Mouse (Mus musculus) liver, embryonic 11.5 days (tissue): ENCODE measurements at regions not wholly inside any gene's neighbourhood (a gene's known extent, or its start where the extent isn't known, plus 50 kb on each side); places are given as distances from the start of the nearest gene placed in this dataset.

Experiments used
- ATAC-seq: fragments of 200-750 bp; cut with Nextera tagmentation; replicated peaks from 2 replicates; pipeline ENCODE4 v1.8.0; 2017; ENCODE audit warnings: moderate number of reproducible peaks, mild to moderate bottlenecking, moderate TSS enrichment, moderate library complexity; ENCODE audit not compliant: low FRiP score
- DNase-seq: peaks from one replicate; pipeline ENCODE4 v3.0.0-alpha.2; 2017; ENCODE audit warnings: low spot score
- H3K27ac ChIP-seq: fragments of 300-500 bp; sonication (generic); 2 replicates; pipeline ENCODE4 v1.5.1; 2014; ENCODE audit warnings: mild to moderate bottlenecking, low read depth, low read length, control low read depth
- H3K27me3 ChIP-seq: fragments of 300-500 bp; sonication (generic); replicated peaks from 2 replicates; pipeline ENCODE4 v1.6.1; 2014; ENCODE audit warnings: low read length, mixed read lengths; ENCODE audit not compliant: control insufficient read depth, insufficient read depth
- H3K36me3 ChIP-seq: fragments of 300-500 bp; sonication (generic); 2 replicates; pipeline ENCODE4 v1.6.1; 2014; ENCODE audit warnings: mild to moderate bottlenecking, low read length, moderate library complexity, mixed read lengths; ENCODE audit not compliant: control insufficient read depth, insufficient read depth
- H3K4me1 ChIP-seq: fragments of 300-500 bp; sonication (generic); replicated peaks from 2 replicates; pipeline ENCODE4 v1.6.1; 2014; ENCODE audit warnings: low read length, mixed read lengths; ENCODE audit not compliant: control insufficient read depth, insufficient read depth
- H3K4me2 ChIP-seq: fragments of 300-500 bp; sonication (generic); 2 replicates; pipeline ENCODE4 v1.6.1; 2014; ENCODE audit warnings: mild to moderate bottlenecking, control low read depth, moderate library complexity
- H3K4me3 ChIP-seq: fragments of 300-500 bp; sonication (generic); 2 replicates; pipeline ENCODE4 v1.5.1; 2014; ENCODE audit warnings: low read depth, low read length, control low read depth
- H3K9ac ChIP-seq: fragments of 300-500 bp; sonication (generic); 2 replicates; pipeline ENCODE4 v1.6.1; 2014; ENCODE audit warnings: low read depth, low read length, control low read depth
- H3K9me3 ChIP-seq: fragments of 300-500 bp; sonication (generic); 2 replicates; pipeline ENCODE4 v1.6.1; 2016; ENCODE audit warnings: low read length, inconsistent platforms, mixed read lengths; ENCODE audit not compliant: control insufficient read depth
- WGBS: fragments of 180-500 bp; shearing (Covaris S2); extraction: QIAGEN DNeasy Blood & Tissue Kit; methylation state at CpG from one replicate; pipeline ENCODE4 v1.1.7; 2014; 5-methylcytosine and 5-hydroxymethylcytosine counted together

DNA sequence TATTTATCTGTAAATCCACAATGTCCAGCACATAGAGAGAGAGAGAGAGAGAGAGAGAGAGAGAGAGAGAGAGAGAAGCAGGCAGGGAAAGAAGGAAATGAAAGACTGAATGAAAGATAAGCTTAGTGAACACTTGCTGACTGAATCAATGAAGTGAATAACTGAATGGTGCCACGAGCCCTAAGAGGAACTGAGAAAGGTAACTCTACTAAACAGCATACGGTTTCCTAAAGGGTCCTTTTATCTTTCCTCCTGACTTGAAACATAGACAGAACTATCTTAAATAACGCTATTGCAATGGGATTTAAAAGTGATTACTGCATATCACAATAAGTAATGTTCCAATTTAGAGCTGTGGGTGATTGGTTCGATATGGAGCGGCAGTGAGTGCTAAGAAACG is 121.0 kb downstream of the Rbm26 start:
- Histone ChIP-seq H3K4me1 (no peaks in the 10 kb centered on the region), H3K4me2 (no peak overlapping the region), H3K36me3 (no peaks in the 10 kb centered on the region), H3K9me3 (no peaks in the 10 kb centered on the region), H3K27ac (no peak overlapping the region), H3K9ac (no peak overlapping the region), H3K4me3 (no peak overlapping the region), H3K27me3 (no peaks in the 10 kb centered on the region)
- no peak for ATAC-seq
- 76% methylated on average over 6 of the region's 6 CpGs for WGBS
- no peak for DNase-seq

DNA sequence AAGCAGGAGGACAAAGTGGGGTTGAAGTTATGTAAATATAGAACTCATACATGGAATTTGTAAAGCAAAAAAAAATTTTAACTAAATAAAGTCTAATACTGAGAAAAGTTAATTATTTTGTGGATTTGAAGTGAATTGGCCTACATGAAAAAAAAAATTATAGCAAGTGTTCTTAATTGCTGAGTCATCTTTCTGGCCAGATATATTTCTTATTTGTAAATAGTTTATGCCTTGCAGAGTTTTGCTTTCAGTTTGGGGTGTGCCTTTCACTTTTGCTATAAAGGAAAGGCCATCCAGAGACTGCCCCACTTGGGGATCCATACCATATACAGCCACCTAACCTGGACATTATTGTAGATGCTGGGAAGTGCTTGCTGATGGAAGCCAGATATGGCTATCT is 138.3 kb downstream of the Rbm26 start:
- no peaks in the 10 kb centered on the region for H3K4me1 ChIP-seq
- no peak overlapping the region for H3K4me3 ChIP-seq
- H3K9ac ChIP-seq, result no peak overlapping the region
- H3K27me3 ChIP-seq, result no peaks in the 10 kb centered on the region
- ATAC-seq (no peak), DNase-seq (no peak)
- no peaks in the 10 kb centered on the region for H3K36me3 ChIP-seq
- no peak overlapping the region for H3K27ac ChIP-seq
- H3K9me3 ChIP-seq, result no peaks in the 10 kb centered on the region
- H3K4me2 ChIP-seq, result no peak overlapping the region

- Histone ChIP-seq H3K4me3 (no peak overlapping the region), H3K9me3 (no peaks in the 10 kb centered on the region), H3K9ac (no peak overlapping the region), H3K4me2 (0 out of 2 replicates have a peak overlapping the region, but pooled peaks have one; percentile 7), H3K27ac (no peak overlapping the region), H3K36me3 (no peaks in the 10 kb centered on the region), H3K27me3 (no peaks in the 10 kb centered on the region), H3K4me1 (no peaks in the 10 kb centered on the region)
- 47% methylated on average over 14 of the region's 14 CpGs for WGBS
- ATAC-seq (no peak), DNase-seq (no peak)
These were observed 142.3 kb downstream of the Rbm26 start for GRCm38 (mm10) chr14:105034712-105035377.

DNA sequence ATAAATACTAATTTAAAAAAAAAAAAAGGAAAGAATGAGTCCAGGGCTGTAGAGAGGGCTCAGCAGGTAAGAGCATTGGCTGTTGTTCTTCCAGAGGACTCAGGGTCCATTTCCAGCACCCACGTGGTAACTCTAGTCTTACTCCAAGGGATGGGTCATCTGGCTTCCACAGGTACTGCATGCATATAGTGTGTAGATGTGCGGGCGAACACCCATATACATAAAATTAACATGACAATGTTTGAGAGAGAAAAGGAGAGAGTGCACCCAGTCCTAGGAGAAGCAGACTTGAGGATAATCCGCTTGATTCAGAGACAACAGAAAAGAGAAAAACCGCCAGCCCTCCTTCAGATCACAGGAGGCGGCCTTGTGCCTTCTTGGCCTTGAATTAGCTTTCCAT is 157.2 kb downstream of the Rbm26 start:
- WGBS, result 74% methylated on average over 6 of the region's 6 CpGs

GRCm38 (mm10) chr14:105016089-105016846 is 160.9 kb downstream of the Rbm26 start:
- 71% methylated on average over 17 of the region's 17 CpGs for WGBS
- H3K36me3 ChIP-seq, result no peaks in the 10 kb centered on the region
- H3K9me3 ChIP-seq, result no peaks in the 10 kb centered on the region
- no peak overlapping the region for H3K4me3 ChIP-seq
- no peak overlapping the region for H3K9ac ChIP-seq
- H3K27ac ChIP-seq, result no peak overlapping the region
- ATAC-seq (no peak), DNase-seq (no peak)
- H3K27me3 ChIP-seq, result no peaks in the 10 kb centered on the region
- H3K4me2 ChIP-seq, result no peak overlapping the region
- H3K4me1 ChIP-seq, result no peaks in the 10 kb centered on the region

More for the DNA sequence above, 157.2 kb downstream of the Rbm26 start:
- DNase-seq, result no peak
- Histone ChIP-seq H3K36me3 (no peaks in the 10 kb centered on the region), H3K4me1 (no peaks in the 10 kb centered on the region), H3K27ac (no peak overlapping the region), H3K4me2 (no peak overlapping the region), H3K27me3 (no peaks in the 10 kb centered on the region), H3K4me3 (no peak overlapping the region), H3K9ac (no peak overlapping the region), H3K9me3 (no peaks in the 10 kb centered on the region)
- no peak for ATAC-seq

GRCm38 (mm10) chr14:105015278-105015677 is 161.8 kb downstream of the Rbm26 start:
- H3K36me3 ChIP-seq, result no peaks in the 10 kb centered on the region
- H3K4me1 ChIP-seq, result no peaks in the 10 kb centered on the region
- no peak overlapping the region for H3K27ac ChIP-seq
- H3K4me3 ChIP-seq, result no peak overlapping the region
- H3K4me2 ChIP-seq, result no peak overlapping the region
- 82% methylated on average over 2 of the region's 2 CpGs for WGBS
- H3K9me3 ChIP-seq, result no peaks in the 10 kb centered on the region
- no peak overlapping the region for H3K9ac ChIP-seq
- DNase-seq (no peak), ATAC-seq (no peak)
- H3K27me3 ChIP-seq, result no peaks in the 10 kb centered on the region

DNA sequence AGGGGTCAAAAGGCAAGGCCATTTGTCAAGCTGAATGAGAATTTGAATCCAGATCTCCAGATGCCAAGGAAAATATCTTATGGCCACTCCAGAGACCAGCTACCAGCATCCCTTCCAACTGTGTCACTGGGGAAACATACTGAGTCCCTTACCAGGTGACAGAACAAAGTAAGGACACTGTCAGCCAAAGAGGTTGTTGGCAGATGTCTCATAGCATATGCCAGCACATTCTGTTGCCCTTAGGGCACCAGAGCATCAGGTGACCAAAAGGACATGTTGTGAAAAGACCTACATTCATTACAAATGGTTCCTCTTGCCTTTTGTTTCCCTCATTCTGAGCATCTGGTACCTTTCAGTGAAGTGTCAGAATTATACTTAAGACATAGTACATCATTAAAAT is 166.4 kb downstream of the Rbm26 start:
- Histone ChIP-seq H3K4me1 (no peaks in the 10 kb centered on the region), H3K27ac (no peak overlapping the region), H3K9me3 (no peaks in the 10 kb centered on the region), H3K4me3 (no peak overlapping the region), H3K36me3 (no peaks in the 10 kb centered on the region), H3K27me3 (no peaks in the 10 kb centered on the region), H3K4me2 (no peak overlapping the region), H3K9ac (no peak overlapping the region)
- ATAC-seq (no peak), DNase-seq (no peak)

- Histone ChIP-seq H3K9me3 (no peaks in the 10 kb centered on the region), H3K4me3 (no peak overlapping the region), H3K4me2 (no peak overlapping the region), H3K4me1 (no peaks in the 10 kb centered on the region), H3K27ac (no peak overlapping the region), H3K9ac (no peak overlapping the region), H3K36me3 (no peaks in the 10 kb centered on the region), H3K27me3 (no peaks in the 10 kb centered on the region)
- DNase-seq (no peak), ATAC-seq (no peak)
- WGBS, result 85% methylated on average over 2 of the region's 2 CpGs
These were observed 168.8 kb downstream of the Rbm26 start for GRCm38 (mm10) chr14:105008331-105008730.

DNA sequence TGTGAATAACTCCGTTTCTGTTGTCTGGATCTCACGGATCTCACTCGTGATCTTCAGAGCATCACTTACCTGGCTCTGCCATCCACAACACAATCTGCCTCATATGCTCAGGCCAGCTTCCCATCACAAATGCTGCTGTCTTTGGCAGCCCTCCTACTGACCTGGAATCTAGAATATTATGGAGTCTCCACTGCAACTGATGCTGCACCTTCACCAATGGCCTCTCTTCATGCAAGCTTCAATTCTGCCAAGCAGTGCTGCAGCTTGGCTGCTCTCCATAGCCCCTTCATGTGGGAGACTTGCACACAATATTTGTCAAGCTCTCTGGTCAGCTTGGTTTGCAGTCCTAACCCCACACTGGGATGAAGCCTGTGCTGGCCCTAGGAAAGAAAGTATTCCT is 183.1 kb downstream of the Rbm26 start:
- Histone ChIP-seq H3K4me2 (no peak overlapping the region), H3K9ac (no peak overlapping the region), H3K27me3 (no peaks in the 10 kb centered on the region), H3K4me1 (no peaks in the 10 kb centered on the region), H3K27ac (no peak overlapping the region), H3K36me3 (no peaks in the 10 kb centered on the region), H3K4me3 (no peak overlapping the region), H3K9me3 (no peaks in the 10 kb centered on the region)
- ATAC-seq, result no peak
- DNase-seq, result no peak
- WGBS, result 93% methylated on average over 3 of the region's 3 CpGs
